Mouse (Mus musculus) heart, embryonic 10.5 days (tissue): Measurements from ENCODE around the gene Folr2. TPM values are rescaled to one million over a fixed set of nuclear protein-coding genes. Genes with fewer than 3 reads are reported as not detected.

Experiments used
- DNase-seq: peaks from one replicate; pipeline ENCODE4 v3.0.0-alpha.2; 2017; ENCODE audit warnings: low spot score
- H3K27ac ChIP-seq: fragments of 300-500 bp; sonication (generic); 2 replicates; pipeline ENCODE4 v1.5.1; 2016; ENCODE audit warnings: mild to moderate bottlenecking
- H3K27me3 ChIP-seq: fragments of 300-500 bp; sonication (generic); 2 replicates; pipeline ENCODE4 v1.6.1; 2016; ENCODE audit warnings: mild to moderate bottlenecking; ENCODE audit not compliant: poor library complexity, insufficient read depth, severe bottlenecking
- H3K36me3 ChIP-seq: fragments of 300-500 bp; sonication (generic); 2 replicates; pipeline ENCODE4 v1.6.1; 2016; ENCODE audit warnings: mild to moderate bottlenecking, moderate library complexity
- H3K4me1 ChIP-seq: fragments of 300-500 bp; sonication (generic); 2 replicates; pipeline ENCODE4 v1.6.1; 2016; ENCODE audit warnings: mild to moderate bottlenecking
- H3K4me3 ChIP-seq: fragments of 300-500 bp; sonication (generic); 2 replicates; pipeline ENCODE4 v1.5.1; 2016; ENCODE audit warnings: mild to moderate bottlenecking, moderate library complexity
- H3K9me3 ChIP-seq: fragments of 300-500 bp; sonication (generic); 2 replicates; pipeline ENCODE4 v1.6.1; 2016; ENCODE audit warnings: mild to moderate bottlenecking, moderate library complexity
- WGBS: fragments of 180-500 bp; shearing (Covaris S2); methylation state at CpG from one replicate; pipeline ENCODE4 v1.1.7; 2016; 5-methylcytosine and 5-hydroxymethylcytosine counted together
- polyA plus RNA-seq: library from polyadenylated mRNA; unstranded; fragments of >200 nt; fragmentation: Nextera tagmentation; extraction: Ambion mirVana; gene quantifications from 2 replicates; pipeline ENCODE4 v1.2.1, GENCODE M21; 2016

The Folr2 gene
- polyA plus RNA-seq, result not detected in 2 replicates

DNA sequence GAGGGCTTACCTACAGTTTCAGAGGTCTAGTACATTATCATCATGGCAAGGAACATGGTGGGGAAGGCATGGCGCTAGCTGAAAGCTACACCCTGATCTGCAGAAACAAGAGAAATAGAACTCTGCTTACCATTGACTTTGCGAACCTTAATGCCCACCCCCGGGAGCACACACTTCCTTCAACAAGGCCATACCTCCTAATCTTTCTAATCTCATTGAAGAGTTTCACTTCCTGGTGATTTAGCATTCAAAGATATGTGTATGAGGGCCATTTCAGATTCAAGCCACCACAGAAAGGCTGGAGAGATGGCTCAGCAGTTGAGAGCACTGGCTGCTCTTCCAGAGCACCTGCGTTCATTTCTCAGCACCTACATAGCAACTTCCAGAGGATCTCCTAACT lies at the start of gene Folr2:
Gene Folr2 (minus strand): TSS at position 101 of the 400 bp plus-strand sequence.
- H3K9me3 ChIP-seq, result no peaks in the 10 kb centered on the region
- H3K27me3 ChIP-seq, result no peaks in the 10 kb centered on the region
- no peak for DNase-seq
- 89% methylated on average over 4 of the region's 4 CpGs for WGBS
- no peaks in the 10 kb centered on the region for H3K36me3 ChIP-seq
- H3K4me3 ChIP-seq, result no peak within 1 kb of the TSS
- no peak within 1 kb of the TSS for H3K27ac ChIP-seq
- H3K4me1 ChIP-seq, result no peaks in the 10 kb centered on the region

DNA sequence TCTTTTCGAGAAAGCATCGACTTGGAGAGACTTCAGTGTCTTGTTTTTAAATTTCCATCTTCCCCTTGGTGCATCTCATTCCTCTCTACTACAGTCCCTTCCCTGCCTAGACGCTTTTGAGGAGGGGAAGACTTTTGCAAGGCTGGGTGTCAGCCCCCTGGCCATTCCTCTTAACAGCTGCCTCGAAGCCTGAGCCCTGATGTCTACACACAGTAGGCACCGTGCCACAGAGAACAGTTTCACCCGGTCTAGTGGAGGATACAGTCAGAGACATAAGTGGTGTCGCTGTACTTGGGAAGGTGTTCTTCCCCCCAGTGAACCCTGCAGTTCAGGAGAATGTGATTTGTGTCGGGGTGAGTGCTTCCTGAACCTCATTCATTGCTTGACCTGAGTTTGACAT lies 49.7 kb upstream of the Folr2 start:
- WGBS, result 63% methylated on average over 8 of the region's 8 CpGs

GRCm38 (mm10) chr7:101906287-101906681 lies 49.3 kb upstream of the Folr2 start, which contains the start of gene Tomt:
Gene Tomt, minus strand, starts transcription at chr7:101906359.
- Histone ChIP-seq H3K27ac (peak within 1 kb of the TSS; percentile 96), H3K4me3 (peak within 1 kb of the TSS; percentile 68), H3K4me1 (peaks cover 30% of the 10 kb centered on the region), H3K9me3 (no peaks in the 10 kb centered on the region), H3K27me3 (no peaks in the 10 kb centered on the region), H3K36me3 (peaks cover 34% of the 10 kb centered on the region)
- no peak for DNase-seq
- WGBS, result 14% methylated on average over 11 of the region's 11 CpGs

More for the DNA sequence above, 49.7 kb upstream of the Folr2 start:
- peak overlapping the region; percentile 68 for H3K4me3 ChIP-seq
- H3K27me3 ChIP-seq, result no peaks in the 10 kb centered on the region
- no peaks in the 10 kb centered on the region for H3K9me3 ChIP-seq
- DNase-seq, result no peak
- H3K4me1 ChIP-seq, result peaks cover 30% of the 10 kb centered on the region
- H3K27ac ChIP-seq, result peak overlapping the region; percentile 96
- peaks cover 36% of the 10 kb centered on the region for H3K36me3 ChIP-seq

GRCm38 (mm10) chr7:101905561-101906286 lies 48.7 kb upstream of the Folr2 start, which contains the start of gene Lamtor1:
Gene Lamtor1, plus strand, starts transcription at chr7:101905904.
- WGBS, result under 1% methylated on average over 61 of the region's 61 CpGs
- peak; percentile 100 for DNase-seq
- Histone ChIP-seq H3K4me3 (peak within 1 kb of the TSS; percentile 68), H3K4me1 (peaks cover 30% of the 10 kb centered on the region), H3K9me3 (no peaks in the 10 kb centered on the region), H3K27me3 (no peaks in the 10 kb centered on the region), H3K27ac (peak within 1 kb of the TSS; percentile 96), H3K36me3 (peaks cover 34% of the 10 kb centered on the region)

- Histone ChIP-seq H3K4me3 (no peak overlapping the region), H3K9me3 (no peaks in the 10 kb centered on the region), H3K27ac (no peak overlapping the region), H3K27me3 (no peaks in the 10 kb centered on the region), H3K36me3 (peaks cover 32% of the 10 kb centered on the region), H3K4me1 (peaks cover 17% of the 10 kb centered on the region)
- no peak for DNase-seq
Observed at GRCm38 (mm10) chr7:101902846-101903245, 45.9 kb upstream of the Folr2 start.

- WGBS, result 91% methylated on average over 10 of the region's 10 CpGs
- H3K27me3 ChIP-seq, result no peaks in the 10 kb centered on the region
- H3K4me1 ChIP-seq, result peaks cover 12% of the 10 kb centered on the region
- H3K27ac ChIP-seq, result no peak overlapping the region
- no peak overlapping the region for H3K4me3 ChIP-seq
- H3K36me3 ChIP-seq, result peaks cover 32% of the 10 kb centered on the region
- no peak for DNase-seq
- H3K9me3 ChIP-seq, result no peaks in the 10 kb centered on the region
Observed at GRCm38 (mm10) chr7:101901969-101902368, 45.0 kb upstream of the Folr2 start.

DNA sequence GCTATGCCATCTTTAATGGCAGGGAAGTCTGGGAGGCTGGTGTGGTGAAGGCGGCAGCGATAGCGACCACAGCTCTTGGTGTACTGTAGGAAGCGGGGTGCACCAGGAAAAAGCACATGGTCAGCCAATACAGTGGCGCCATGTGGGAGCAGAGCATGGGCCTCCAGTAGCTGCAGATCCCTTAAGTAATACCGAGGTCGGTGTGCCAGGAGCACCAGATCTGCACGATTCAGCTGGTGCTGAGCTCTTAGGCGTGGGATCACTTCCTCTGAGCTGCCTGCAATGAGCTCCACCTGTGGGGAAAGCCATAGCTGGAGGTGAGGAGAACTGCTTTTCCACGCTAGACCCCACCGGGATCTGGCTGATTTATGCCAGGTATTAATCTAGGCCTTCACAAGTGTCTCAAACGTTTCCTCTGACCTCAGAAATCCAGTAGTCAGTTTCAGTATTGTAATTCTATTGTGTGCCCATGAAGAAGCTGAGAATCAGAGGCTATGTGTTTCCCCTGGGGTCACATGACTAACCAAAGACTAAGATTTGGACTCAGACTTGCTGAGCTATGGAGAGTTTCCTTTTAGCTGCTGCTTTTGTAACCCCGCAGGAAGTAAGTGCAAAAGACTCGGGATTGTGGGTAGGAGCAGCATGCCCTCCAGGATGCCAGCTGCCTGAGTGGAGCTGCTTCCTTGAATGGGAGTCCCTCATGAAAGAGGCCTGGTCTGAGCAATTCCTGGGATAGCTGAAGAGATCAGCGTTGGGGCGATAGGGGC lies 43.5 kb upstream of the Folr2 start:
- Histone ChIP-seq H3K27me3 (no peaks in the 10 kb centered on the region), H3K9me3 (no peaks in the 10 kb centered on the region), H3K27ac (no peak overlapping the region), H3K36me3 (peaks cover 32% of the 10 kb centered on the region), H3K4me3 (no peak overlapping the region), H3K4me1 (peaks cover 7% of the 10 kb centered on the region; the same call in 1 of the 2 replicates)
- DNase-seq, result no peak
- WGBS, result 91% methylated on average over 16 of the region's 16 CpGs

DNA sequence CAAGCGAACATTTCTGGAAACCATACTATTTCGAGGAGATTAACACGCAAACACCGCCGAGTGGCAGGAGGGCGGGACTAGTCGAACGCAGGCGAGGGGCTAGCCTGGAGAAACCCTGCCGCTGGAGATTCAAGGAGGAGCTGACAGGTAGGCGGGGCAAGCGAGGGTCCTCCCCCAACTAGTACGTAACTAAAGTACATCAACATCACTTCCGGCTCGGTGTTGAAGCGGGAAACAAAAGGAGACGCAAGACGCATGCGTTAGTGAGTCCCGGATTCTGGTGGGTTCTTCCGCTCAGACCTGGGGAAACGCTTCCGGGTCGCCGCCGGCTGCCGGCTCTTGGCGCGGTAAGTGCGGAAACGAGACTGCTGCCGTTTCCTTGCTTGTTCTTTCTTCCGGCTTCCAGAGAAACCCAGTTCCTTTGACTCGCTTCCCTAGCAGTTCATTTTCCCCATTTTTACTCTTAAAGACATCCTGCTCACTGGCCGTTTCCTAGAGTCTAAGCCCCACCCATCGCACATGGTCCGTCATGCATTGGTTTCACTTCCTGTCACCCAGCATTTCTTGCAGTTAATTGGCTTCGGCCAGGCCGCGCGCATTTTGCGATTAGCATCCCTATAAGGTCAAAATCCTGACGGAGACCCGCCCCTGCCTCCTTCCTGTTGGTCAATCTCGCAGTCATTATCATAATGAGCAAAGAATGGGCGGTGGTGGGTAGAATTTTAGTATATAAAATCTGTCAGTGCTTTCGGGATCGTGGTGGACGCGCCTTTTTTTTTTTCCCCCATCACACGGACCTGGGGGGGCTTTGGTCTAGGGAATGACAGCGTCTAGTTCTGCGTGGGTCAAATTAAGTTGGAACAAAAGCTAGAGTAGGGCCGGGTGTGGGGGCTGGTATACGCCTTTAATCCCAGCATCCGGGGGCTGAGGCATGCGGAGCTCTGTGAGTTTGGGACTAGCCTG lies 39.4 kb upstream of the Folr2 start:
- H3K4me1 ChIP-seq, result 0 out of 2 replicates have a peak, but pooled peaks cover 4% of the 10 kb centered on the region
- no peaks in the 10 kb centered on the region for H3K9me3 ChIP-seq
- peak overlapping the region; percentile 90 for H3K27ac ChIP-seq
- peak; percentile 99 for DNase-seq
- WGBS, result under 1% methylated on average over 57 of the region's 57 CpGs
- H3K27me3 ChIP-seq, result no peaks in the 10 kb centered on the region
- peaks cover 20% of the 10 kb centered on the region for H3K36me3 ChIP-seq
- peak overlapping the region; percentile 66 for H3K4me3 ChIP-seq

- peaks cover 13% of the 10 kb centered on the region for H3K36me3 ChIP-seq
- peak overlapping the region; percentile 66 for H3K4me3 ChIP-seq
- 38% methylated on average over 9 of the region's 9 CpGs for WGBS
- 0 out of 2 replicates have a peak, but pooled peaks cover 4% of the 10 kb centered on the region for H3K4me1 ChIP-seq
- DNase-seq, result no peak
- no peaks in the 10 kb centered on the region for H3K27me3 ChIP-seq
- H3K9me3 ChIP-seq, result no peaks in the 10 kb centered on the region
- H3K27ac ChIP-seq, result peak overlapping the region; percentile 90
Observed at GRCm38 (mm10) chr7:101895695-101896094, 38.7 kb upstream of the Folr2 start.

DNA sequence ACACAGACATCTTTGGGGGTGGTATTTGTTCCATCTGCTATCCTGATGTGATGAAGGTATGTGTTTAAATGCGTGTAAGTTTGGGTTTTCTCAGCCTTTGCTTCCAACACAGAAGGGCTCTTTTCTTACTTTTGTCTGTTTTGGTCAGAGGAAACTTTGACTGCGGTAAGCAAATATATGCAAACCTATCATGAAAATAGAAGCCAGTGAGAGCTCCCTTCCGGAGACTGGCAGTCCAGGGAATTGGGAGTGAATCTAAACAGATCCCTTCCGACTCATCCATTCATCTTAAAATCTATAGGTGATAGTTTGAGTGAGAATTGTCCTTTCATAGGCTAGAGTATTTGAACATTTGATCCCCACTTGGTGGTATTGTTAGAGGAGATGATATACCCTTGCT lies 31.5 kb upstream of the Folr2 start:
- Histone ChIP-seq H3K4me3 (no peak overlapping the region), H3K27ac (no peak overlapping the region), H3K4me1 (0 out of 2 replicates have a peak, but pooled peaks cover 5% of the 10 kb centered on the region), H3K36me3 (no peaks in the 10 kb centered on the region), H3K27me3 (no peaks in the 10 kb centered on the region), H3K9me3 (no peaks in the 10 kb centered on the region)
- DNase-seq, result no peak
- WGBS, result 77% methylated on average over 4 of the region's 4 CpGs

DNA sequence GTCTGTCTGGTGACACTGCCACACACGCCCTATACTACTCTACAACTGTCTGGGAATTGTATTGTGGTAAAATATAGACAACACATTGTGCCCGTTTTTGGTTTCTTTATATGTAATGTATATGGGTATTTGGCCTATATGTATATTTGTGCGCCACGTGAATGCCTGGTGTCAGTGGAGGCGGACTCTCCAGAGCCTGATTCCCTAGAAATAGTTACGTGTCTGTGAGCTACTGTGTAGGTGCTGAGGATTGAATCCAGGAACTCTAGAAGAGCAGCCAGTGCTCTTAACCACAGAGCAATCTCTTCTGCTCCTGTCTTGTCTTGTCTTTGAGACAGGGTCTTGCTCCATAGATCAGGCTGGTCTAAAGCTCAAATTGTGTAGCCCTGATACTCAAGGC lies 29.3 kb upstream of the Folr2 start:
- Histone ChIP-seq H3K27me3 (no peaks in the 10 kb centered on the region), H3K27ac (no peak overlapping the region), H3K4me3 (no peak overlapping the region), H3K36me3 (no peaks in the 10 kb centered on the region), H3K4me1 (0 out of 2 replicates have a peak, but pooled peaks cover 5% of the 10 kb centered on the region), H3K9me3 (no peaks in the 10 kb centered on the region)
- no peak for DNase-seq
- 76% methylated on average over 6 of the region's 6 CpGs for WGBS

DNA sequence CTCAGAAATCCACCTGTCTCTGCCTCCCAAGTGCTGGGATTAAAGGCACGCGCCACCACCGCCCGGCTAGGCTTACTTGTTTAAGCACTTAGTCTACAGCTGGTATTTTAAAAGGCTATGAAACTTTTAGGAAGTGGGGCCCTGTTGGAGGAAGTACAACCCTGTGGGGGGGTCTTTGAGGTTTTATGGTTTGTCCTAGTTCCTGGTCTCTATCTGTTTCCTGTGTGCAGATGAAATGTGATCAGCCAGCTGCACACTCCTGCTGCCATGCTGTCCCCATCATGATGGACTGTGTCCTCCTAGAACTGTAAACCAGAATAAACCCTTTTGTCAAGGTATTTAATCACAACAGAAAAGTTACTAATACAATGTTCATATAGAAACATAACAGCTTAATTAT lies 27.2 kb upstream of the Folr2 start:
- Histone ChIP-seq H3K27ac (no peak overlapping the region), H3K9me3 (no peaks in the 10 kb centered on the region), H3K4me1 (0 out of 2 replicates have a peak, but pooled peaks cover 5% of the 10 kb centered on the region), H3K4me3 (no peak overlapping the region), H3K27me3 (no peaks in the 10 kb centered on the region), H3K36me3 (no peaks in the 10 kb centered on the region)
- WGBS, result 90% methylated on average over 4 of the region's 4 CpGs
- no peak for DNase-seq
